Mouse (Mus musculus): ENCODE measurements around the gene Ints6l. TPM values are rescaled to one million over a fixed set of nuclear protein-coding genes. Genes with fewer than 3 reads are reported as not detected.

Gene Ints6l
- polyA plus RNA-seq, 1 experiment from 2014 or later, result 25.5 TPM

GRCm38 (mm10) chrX:56553584-56553983 lies 98.9 kb downstream of the Ints6l start:
- H3K4me3 ChIP-seq (replicated peaks), result no peak overlapping the region
- H3K4me1 ChIP-seq, result no peaks in the 10 kb centered on the region
- H3K27ac ChIP-seq, result no peak overlapping the region
- no peak overlapping the region for H3K9ac ChIP-seq
- 86% methylated on average over 3 of the region's 3 CpGs for WGBS
- no peak overlapping the region for H3K4me2 ChIP-seq
- H3K9me3 ChIP-seq, result no peaks in the 10 kb centered on the region
- H3K36me3 ChIP-seq (replicated peaks), result no peaks in the 10 kb centered on the region
- no peaks in the 10 kb centered on the region for H3K27me3 ChIP-seq
- ATAC-seq (ENCODE audit: low FRiP score), result no peak

Other genes starting within 250 kb of the Ints6l start
- gene Gm773, start 242.0 kb upstream of the Ints6l start, polyA plus RNA-seq (2016; fragmentation: Nextera tagmentation; extraction: Ambion mirVana), result not detected in 2 replicates
- gene Zfp449, start 108.5 kb upstream of the Ints6l start, polyA plus RNA-seq (2016; fragmentation: Nextera tagmentation; extraction: Ambion mirVana), result 5.8 TPM in 2 replicates
- gene Smim10l2a, start 80.3 kb upstream of the Ints6l start, polyA plus RNA-seq (2016; fragmentation: Nextera tagmentation; extraction: Ambion mirVana), result 6.4 and 6.9 TPM in 2 replicates
- gene Gm2174, start 6.9 kb upstream of the Ints6l start, polyA plus RNA-seq (2016; fragmentation: Nextera tagmentation; extraction: Ambion mirVana), result 0.77 and 1.8 TPM in 2 replicates
- not detected in 2 replicates for gene Gm10477, start 69.9 kb downstream of the Ints6l start, polyA plus RNA-seq (2016; fragmentation: Nextera tagmentation; extraction: Ambion mirVana)
- 0.18 and 0.19 TPM in 2 replicates for gene Gm648, start 94.7 kb downstream of the Ints6l start, polyA plus RNA-seq (2016; fragmentation: Nextera tagmentation; extraction: Ambion mirVana)
- 53.2 and 56.7 TPM in 2 replicates for gene Mmgt1, start 143.2 kb downstream of the Ints6l start, polyA plus RNA-seq (2016; fragmentation: Nextera tagmentation; extraction: Ambion mirVana)
- 26.7 and 28.4 TPM in 2 replicates for gene Slc9a6, start 154.9 kb downstream of the Ints6l start, polyA plus RNA-seq (2016; fragmentation: Nextera tagmentation; extraction: Ambion mirVana)